Mouse (Mus musculus) E14TG2a.4 (cell line): ENCODE results near the gene Cep57.

Source experiments
- CTCF ChIP-seq: conservative IDR thresholded peaks from 2 replicates; pipeline ENCODE4 v1.5.1; 2014; ENCODE audit warnings: low read length
- NANOG ChIP-seq: IDR thresholded peaks from 2 replicates; pipeline ENCODE4 v1.6.1; 2014; ENCODE audit warnings: borderline replicate concordance, low read length, mixed read lengths
- POU5F1 ChIP-seq: IDR thresholded peaks from 2 replicates; pipeline ENCODE4 v1.6.1; 2014; ENCODE audit warnings: low read length, borderline replicate concordance

DNA sequence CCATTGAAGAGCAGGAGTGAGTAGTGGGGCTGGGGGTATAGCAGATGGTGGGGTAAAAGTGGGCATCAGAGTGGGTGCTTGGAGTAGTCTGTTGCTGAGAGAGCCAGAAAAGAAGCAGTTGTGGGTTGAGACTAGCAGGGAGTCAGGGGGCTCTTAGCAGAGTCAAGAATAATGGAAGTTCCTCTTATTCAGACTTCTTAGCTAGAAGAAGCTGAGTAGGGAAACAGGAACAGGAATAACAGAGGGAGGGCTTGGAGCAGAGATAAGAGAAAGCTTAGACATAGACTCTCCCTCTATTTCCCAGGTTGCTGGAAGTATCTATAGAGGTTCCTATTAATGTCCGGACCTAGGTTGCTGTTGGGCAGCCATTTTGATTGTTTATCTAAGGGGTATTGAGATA lies 52.2 kb downstream of the Cep57 start:
- TF ChIP-seq CTCF (no peak), NANOG (no peak), POU5F1 (no peak)
